Mouse (Mus musculus) C2C12 (cell line): ENCODE measurements at regions not wholly inside any gene's neighbourhood (a gene's known extent, or its start where the extent isn't known, plus 50 kb on each side); places are given as distances from the start of the nearest gene placed in this dataset.

Experiments
- H3K27me3 ChIP-seq: one replicate; pipeline ENCODE4 v1.6.1; 2011; ENCODE audit not compliant: control insufficient read depth, insufficient read depth, insufficient read length
- H3K36me3 ChIP-seq: one replicate; pipeline ENCODE4 v1.6.1; 2011; ENCODE audit not compliant: control insufficient read depth, insufficient read depth
- H3K4me3 ChIP-seq: one replicate; pipeline ENCODE4 v1.5.1; 2011; ENCODE audit warnings: mild to moderate bottlenecking, control low read depth; ENCODE audit not compliant: poor library complexity, insufficient read depth, severe bottlenecking
- H3K79me2 ChIP-seq: one replicate; pipeline ENCODE4 v1.6.1; 2011; ENCODE audit not compliant: control insufficient read depth, insufficient read depth
- H3K79me3 ChIP-seq: one replicate; pipeline ENCODE4 v1.6.1; 2011; ENCODE audit warnings: low read depth, control low read depth
- H3ac ChIP-seq: one replicate; pipeline ENCODE3; 2011; ENCODE audit warnings: low read depth; ENCODE audit not compliant: control insufficient read depth, insufficient read length
- CEBPB ChIP-seq: IDR thresholded peaks from one replicate; pipeline ENCODE4 v1.6.1; 2011; ENCODE audit warnings: low read depth, mild to moderate bottlenecking, control low read depth, moderate library complexity
- CTCF ChIP-seq: IDR thresholded peaks from one replicate; pipeline ENCODE4 v1.5.1; 2011; ENCODE audit not compliant: control insufficient read depth, insufficient read depth, insufficient read length
- FOSL1 ChIP-seq: IDR thresholded peaks from one replicate; pipeline ENCODE4 v1.8.0; 2011; ENCODE audit warnings: mild to moderate bottlenecking, low read length; ENCODE audit not compliant: poor library complexity, insufficient read depth, severe bottlenecking
- MAX ChIP-seq: IDR thresholded peaks from one replicate; pipeline ENCODE4 v1.6.1; 2011; ENCODE audit warnings: mild to moderate bottlenecking, control low read depth
- MYOD1 ChIP-seq: IDR thresholded peaks from one replicate; pipeline ENCODE4 v1.6.1; 2011; ENCODE audit warnings: low read depth; ENCODE audit not compliant: control insufficient read depth, insufficient read length
- MYOG ChIP-seq: IDR thresholded peaks from one replicate; pipeline ENCODE4 v1.6.1; 2011; ENCODE audit not compliant: control insufficient read depth, insufficient read length; ENCODE audit errors: extremely low read depth
- USF1 ChIP-seq: IDR thresholded peaks from one replicate; pipeline ENCODE4 v1.6.1; 2011; ENCODE audit warnings: low read depth, mild to moderate bottlenecking, control low read depth, moderate library complexity

DNA sequence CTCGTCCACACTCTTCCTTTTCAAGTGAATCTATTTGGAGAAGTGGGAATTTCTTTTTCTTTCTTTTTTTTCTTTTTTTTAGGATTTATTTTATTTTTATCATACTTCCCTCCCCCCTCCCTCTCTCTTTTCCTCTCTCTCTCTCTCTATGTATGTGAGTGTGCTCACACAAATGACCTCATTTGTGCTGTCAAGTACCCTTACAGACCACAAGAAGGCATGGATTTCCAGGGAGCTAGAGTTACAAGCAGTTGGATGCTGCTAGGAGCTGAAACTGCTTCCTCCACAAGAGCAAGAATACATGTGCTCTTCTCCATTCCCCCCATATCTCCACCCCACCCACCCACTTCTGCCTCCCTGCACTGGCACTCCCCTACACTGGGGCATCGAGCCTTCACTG lies 94.6 kb upstream of the Man2a1 start:
- Histone ChIP-seq H3K36me3 (no peaks in the 10 kb centered on the region), H3K79me3 (no peaks in the 10 kb centered on the region), H3K79me2 (no peaks in the 10 kb centered on the region), H3ac (no peak overlapping the region), H3K27me3 (no peaks in the 10 kb centered on the region), H3K4me3 (no peak overlapping the region)
- TF ChIP-seq MAX: no peak
- no peak for TF ChIP-seq CEBPB
- no peak for TF ChIP-seq MYOD1
- no peak for TF ChIP-seq USF1
- TF ChIP-seq FOSL1: no peak
- TF ChIP-seq MYOG: no peak
- TF ChIP-seq CTCF: no peak

DNA sequence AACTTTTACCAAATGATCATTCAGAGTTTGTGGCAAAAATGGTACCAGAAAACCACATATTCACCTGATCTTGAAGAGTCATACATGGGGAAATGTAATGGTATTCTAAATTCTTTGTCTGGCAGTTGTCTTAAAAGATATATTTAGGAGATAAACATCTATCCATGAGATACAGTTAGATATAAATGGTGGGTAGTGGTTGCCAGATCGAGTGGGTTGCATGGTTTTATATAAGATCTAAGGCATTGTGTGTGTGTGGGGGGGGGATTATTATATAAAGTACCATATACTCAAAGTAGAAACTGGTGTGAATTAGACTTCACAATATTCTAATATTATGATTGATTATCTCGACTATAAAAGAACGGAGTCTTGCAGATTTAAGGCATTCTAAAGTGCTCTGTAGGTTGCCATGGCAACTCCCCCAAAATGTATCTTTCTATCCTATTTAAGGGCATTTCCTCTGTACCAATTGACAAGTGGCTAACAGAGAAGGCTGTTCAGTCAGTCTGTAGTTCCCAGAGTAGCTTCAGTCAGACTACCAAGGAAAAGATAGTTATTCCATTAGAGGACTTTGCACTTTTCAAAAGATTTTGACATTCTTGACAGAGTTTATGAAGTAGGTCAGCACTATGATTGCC lies 89.3 kb upstream of the Man2a1 start:
- Histone ChIP-seq H3K79me3 (no peaks in the 10 kb centered on the region), H3K27me3 (no peaks in the 10 kb centered on the region), H3K36me3 (no peaks in the 10 kb centered on the region), H3K4me3 (no peak overlapping the region), H3ac (no peak overlapping the region), H3K79me2 (no peaks in the 10 kb centered on the region)
- TF ChIP-seq USF1: no peak

DNA sequence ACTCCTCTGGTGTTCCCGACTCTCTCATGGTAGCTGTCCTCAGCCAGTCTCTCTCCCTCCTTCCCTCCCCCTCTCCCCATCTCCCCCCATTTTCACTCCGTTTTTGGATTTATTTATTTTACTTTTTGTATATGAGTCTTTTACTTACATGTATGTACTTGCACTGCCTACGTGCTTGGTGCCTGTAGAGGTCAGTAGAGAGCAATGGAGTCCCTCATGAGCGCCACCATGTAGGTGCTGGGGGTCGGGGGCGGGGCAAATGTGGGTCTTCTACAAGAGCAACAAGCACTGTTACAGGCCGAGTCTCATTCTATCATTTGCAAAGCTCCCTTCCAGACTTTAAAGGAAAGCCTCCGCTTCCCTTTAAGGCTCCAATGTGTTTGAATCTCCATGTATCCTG lies 78.3 kb upstream of the Man2a1 start:
- H3K36me3 ChIP-seq: no peaks in the 10 kb centered on the region
- no peaks in the 10 kb centered on the region for H3K79me2 ChIP-seq
- no peak for TF ChIP-seq MAX
- no peak for TF ChIP-seq CTCF
- no peak for TF ChIP-seq MYOD1
- TF ChIP-seq USF1: no peak
- TF ChIP-seq CEBPB: no peak
- TF ChIP-seq FOSL1: no peak
- TF ChIP-seq MYOG: no peak
- no peak overlapping the region for H3ac ChIP-seq
- no peaks in the 10 kb centered on the region for H3K79me3 ChIP-seq
- no peaks in the 10 kb centered on the region for H3K27me3 ChIP-seq
- no peak overlapping the region for H3K4me3 ChIP-seq

DNA sequence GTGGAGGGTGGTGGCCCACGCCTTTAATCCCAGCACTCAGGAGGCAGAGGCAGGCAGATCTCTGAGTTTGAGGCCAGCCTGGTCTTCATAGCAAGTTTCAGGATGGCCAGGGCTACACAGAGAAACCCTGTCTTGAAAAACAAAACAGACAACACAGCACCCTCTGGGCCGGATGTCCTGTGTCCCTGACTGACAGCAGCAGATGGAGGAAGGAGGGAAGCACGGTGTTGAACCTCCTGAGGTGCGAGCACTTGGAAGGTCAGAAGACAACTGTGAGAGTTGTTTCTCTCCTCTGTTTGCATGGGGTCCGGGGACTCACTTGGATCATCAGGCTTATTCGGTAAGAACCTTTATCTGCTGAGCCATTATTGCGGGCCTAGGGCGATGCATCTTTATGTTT lies 76.6 kb upstream of the Man2a1 start:
- no peaks in the 10 kb centered on the region for H3K27me3 ChIP-seq
- TF ChIP-seq CTCF (no peak), MYOD1 (no peak), MYOG (no peak), USF1 (no peak), MAX (no peak), FOSL1 (no peak), CEBPB (no peak)
- no peaks in the 10 kb centered on the region for H3K79me3 ChIP-seq
- no peaks in the 10 kb centered on the region for H3K79me2 ChIP-seq
- H3ac ChIP-seq: no peak overlapping the region
- H3K4me3 ChIP-seq: no peak overlapping the region
- no peaks in the 10 kb centered on the region for H3K36me3 ChIP-seq

DNA sequence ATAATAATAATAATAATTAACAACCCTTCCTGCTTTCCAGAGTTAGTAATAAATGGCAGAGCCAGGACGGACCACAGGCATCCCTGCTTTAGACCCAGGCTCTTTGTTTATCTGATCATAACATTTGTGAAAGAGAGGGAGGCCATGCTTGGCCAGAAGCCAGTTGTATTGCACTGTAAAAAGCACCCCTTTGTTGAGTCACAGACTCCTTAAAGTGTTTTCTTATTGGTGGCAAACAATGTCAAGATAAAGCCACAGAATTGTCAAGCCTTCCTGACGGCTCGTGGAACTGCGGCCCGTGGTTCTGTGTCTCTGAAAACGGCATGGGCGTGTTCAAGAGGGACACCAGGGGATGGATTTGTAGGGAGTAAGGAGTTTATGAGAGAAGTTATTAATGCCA lies 72.7 kb upstream of the Man2a1 start:
- H3ac ChIP-seq: no peak overlapping the region
- H3K79me2 ChIP-seq: no peaks in the 10 kb centered on the region
- TF ChIP-seq USF1: no peak
- TF ChIP-seq MYOG: no peak
- TF ChIP-seq MYOD1: no peak
- TF ChIP-seq FOSL1: no peak
- no peak for TF ChIP-seq MAX
- TF ChIP-seq CEBPB: no peak
- no peak for TF ChIP-seq CTCF
- no peak overlapping the region for H3K4me3 ChIP-seq
- no peaks in the 10 kb centered on the region for H3K36me3 ChIP-seq
- no peaks in the 10 kb centered on the region for H3K27me3 ChIP-seq
- H3K79me3 ChIP-seq: no peaks in the 10 kb centered on the region

DNA sequence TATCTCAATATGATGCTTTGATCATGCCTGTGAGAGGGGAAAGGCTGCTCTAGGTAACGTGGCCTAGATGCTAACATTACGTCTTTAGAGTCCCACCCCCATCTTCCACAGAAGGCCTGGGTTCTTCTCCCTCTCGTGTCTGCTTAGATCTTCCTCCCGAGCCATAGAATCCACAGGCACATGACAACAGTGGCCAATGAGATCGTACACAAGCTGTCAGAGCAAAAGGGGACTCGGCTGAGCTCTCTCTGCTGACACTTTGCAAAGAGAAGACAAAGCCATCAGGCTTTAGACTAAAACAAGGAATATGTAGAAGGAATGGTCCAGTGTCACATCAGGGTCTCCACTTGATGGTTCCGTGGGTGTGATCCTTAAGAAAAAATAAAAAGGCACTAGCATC lies 72.1 kb upstream of the Man2a1 start:
- no peak for TF ChIP-seq MAX
- TF ChIP-seq CEBPB: no peak
- TF ChIP-seq USF1: no peak
- TF ChIP-seq CTCF: no peak
- TF ChIP-seq MYOD1: no peak
- TF ChIP-seq MYOG: no peak
- TF ChIP-seq FOSL1: no peak
- Histone ChIP-seq H3K79me3 (no peaks in the 10 kb centered on the region), H3K4me3 (no peak overlapping the region), H3K36me3 (no peaks in the 10 kb centered on the region), H3K79me2 (no peaks in the 10 kb centered on the region), H3ac (no peak overlapping the region), H3K27me3 (no peaks in the 10 kb centered on the region)
